Mouse (Mus musculus): ENCODE measurements around the gene Stradb. TPM values are rescaled to one million over a fixed set of nuclear protein-coding genes. Genes with fewer than 3 reads are reported as not detected.
A peak's percentile ranks its signal among the peaks of the same experiment; 100 is the strongest.
"Not testable (repeated sequence)": the region's sequence is repeated elsewhere in the genome, so short reads cannot be mapped to it uniquely, and the experiment has no call there.

The Stradb gene
- polyA plus RNA-seq, 1 experiment from 2014 or later, result 22.3 TPM

GRCm38 (mm10) chr1:58952997-58953396 lies 20.3 kb upstream of the Stradb start:
- Histone ChIP-seq H3K27me3 (ENCODE audit: insufficient read depth, low read length) (no peaks in the 10 kb centered on the region), H3K9ac (ENCODE audit: low read depth, low read length) (no peak overlapping the region), H3K4me2 (ENCODE audit: low read length) (no peak overlapping the region), H3K9me3 (replicated peaks; ENCODE audit: low read length) (no peaks in the 10 kb centered on the region), H3K36me3 (ENCODE audit: insufficient read depth, low read length) (no peaks in the 10 kb centered on the region), H3K27ac (0 out of 2 replicates have a peak overlapping the region, but pooled peaks have one; percentile 65), H3K4me3 (replicated peaks; ENCODE audit: low read depth, low read length) (no peak overlapping the region), H3K4me1 (replicated peaks; ENCODE audit: insufficient read depth, low read length) (peaks cover 19% of the 10 kb centered on the region)
- no peak for DNase-seq (ENCODE audit: low spot score)
- TF ChIP-seq CTCF (IDR thresholded peaks at IDR 0.05; ENCODE audit: low read depth), result no peak
- no peak for ATAC-seq (replicated peaks; ENCODE audit: low FRiP score, low read depth)
- 51% methylated on average over 4 of the region's 4 CpGs for WGBS

GRCm38 (mm10) chr1:58953686-58954434 lies 19.5 kb upstream of the Stradb start:
- H3K27me3 ChIP-seq (ENCODE audit: insufficient read depth, low read length), result no peaks in the 10 kb centered on the region
- H3K9me3 ChIP-seq (replicated peaks; ENCODE audit: low read length), result no peaks in the 10 kb centered on the region
- WGBS, result 85% methylated on average over 9 of the region's 9 CpGs
- no peak for TF ChIP-seq CTCF (IDR thresholded peaks at IDR 0.05; ENCODE audit: low read depth)
- ATAC-seq (replicated peaks; ENCODE audit: low FRiP score, low read depth) (no peak), DNase-seq (ENCODE audit: low spot score) (no peak)
- no peak overlapping the region for H3K9ac ChIP-seq (ENCODE audit: low read depth, low read length)
- H3K4me1 ChIP-seq (replicated peaks; ENCODE audit: insufficient read depth, low read length), result peaks cover 22% of the 10 kb centered on the region
- no peak overlapping the region for H3K27ac ChIP-seq
- H3K36me3 ChIP-seq (ENCODE audit: insufficient read depth, low read length), result no peaks in the 10 kb centered on the region
- H3K4me3 ChIP-seq (replicated peaks; ENCODE audit: low read depth, low read length), result no peak overlapping the region
- H3K4me2 ChIP-seq (ENCODE audit: low read length), result no peak overlapping the region

DNA sequence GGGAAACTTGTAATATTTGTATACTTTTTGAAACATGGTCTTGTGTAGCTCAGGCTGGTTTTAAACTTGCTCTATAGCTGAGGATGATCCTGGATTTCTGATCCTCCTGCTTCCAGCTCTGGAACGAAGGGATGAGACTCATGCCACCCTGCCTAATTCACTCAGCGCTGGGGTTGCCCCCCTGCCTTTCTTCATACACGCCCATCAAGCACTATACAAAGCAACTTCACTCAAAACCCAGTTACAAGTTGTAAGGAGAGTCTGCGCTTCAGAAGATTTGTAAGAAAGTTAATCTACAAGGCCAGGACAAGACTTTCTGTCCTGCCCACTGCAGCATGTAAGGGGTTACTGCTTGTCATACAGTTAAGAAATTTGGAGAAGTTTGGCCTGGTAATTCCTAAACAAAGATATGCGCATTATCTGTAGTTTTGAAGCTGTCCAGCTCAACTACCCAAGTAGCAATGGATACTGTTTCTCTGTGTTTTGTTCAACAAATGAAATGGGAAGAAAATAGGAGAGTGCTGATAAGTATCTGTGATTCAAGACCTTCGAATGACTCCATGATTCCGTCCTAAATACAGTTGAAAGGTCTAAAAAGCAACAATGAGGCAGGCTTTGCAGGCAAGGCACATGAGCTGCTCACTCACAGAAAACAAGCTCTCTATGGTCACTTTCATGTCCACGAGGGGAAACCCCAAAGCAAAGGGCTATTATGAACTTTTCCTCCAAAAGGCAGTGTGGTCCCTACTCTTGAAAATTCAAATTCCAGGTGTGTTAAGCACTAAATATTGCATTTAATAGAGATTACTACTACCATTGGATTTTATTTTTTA lies 18.5 kb upstream of the Stradb start:
- ATAC-seq (replicated peaks; ENCODE audit: low FRiP score, low read depth), result no peak
- Histone ChIP-seq H3K9ac (ENCODE audit: low read depth, low read length) (no peak overlapping the region), H3K27me3 (ENCODE audit: insufficient read depth, low read length) (no peaks in the 10 kb centered on the region), H3K4me1 (replicated peaks; ENCODE audit: insufficient read depth, low read length) (peaks cover 22% of the 10 kb centered on the region), H3K36me3 (ENCODE audit: insufficient read depth, low read length) (no peaks in the 10 kb centered on the region), H3K4me3 (replicated peaks; ENCODE audit: low read depth, low read length) (no peak overlapping the region), H3K9me3 (replicated peaks; ENCODE audit: low read length) (no peaks in the 10 kb centered on the region), H3K4me2 (ENCODE audit: low read length) (no peak overlapping the region), H3K27ac (no peak overlapping the region)
- WGBS, result 82% methylated on average over 8 of the region's 8 CpGs
- DNase-seq (ENCODE audit: low spot score), result no peak
- no peak for TF ChIP-seq CTCF (IDR thresholded peaks at IDR 0.05; ENCODE audit: low read depth)

- Histone ChIP-seq H3K4me2 (ENCODE audit: low read length) (no peak overlapping the region), H3K27me3 (ENCODE audit: insufficient read depth, low read length) (no peaks in the 10 kb centered on the region), H3K4me1 (replicated peaks; ENCODE audit: insufficient read depth, low read length) (peaks cover 22% of the 10 kb centered on the region), H3K27ac (no peak overlapping the region), H3K36me3 (ENCODE audit: insufficient read depth, low read length) (no peaks in the 10 kb centered on the region), H3K9me3 (replicated peaks; ENCODE audit: low read length) (no peaks in the 10 kb centered on the region), H3K4me3 (replicated peaks; ENCODE audit: low read depth, low read length) (no peak overlapping the region), H3K9ac (ENCODE audit: low read depth, low read length) (no peak overlapping the region)
- 85% methylated on average over 3 of the region's 3 CpGs for WGBS
- DNase-seq (ENCODE audit: low spot score) (no peak), ATAC-seq (replicated peaks; ENCODE audit: low FRiP score, low read depth) (no peak)
- TF ChIP-seq CTCF (IDR thresholded peaks at IDR 0.05; ENCODE audit: low read depth), result no peak
These were observed 17.6 kb upstream of the Stradb start for GRCm38 (mm10) chr1:58955716-58956115.

DNA sequence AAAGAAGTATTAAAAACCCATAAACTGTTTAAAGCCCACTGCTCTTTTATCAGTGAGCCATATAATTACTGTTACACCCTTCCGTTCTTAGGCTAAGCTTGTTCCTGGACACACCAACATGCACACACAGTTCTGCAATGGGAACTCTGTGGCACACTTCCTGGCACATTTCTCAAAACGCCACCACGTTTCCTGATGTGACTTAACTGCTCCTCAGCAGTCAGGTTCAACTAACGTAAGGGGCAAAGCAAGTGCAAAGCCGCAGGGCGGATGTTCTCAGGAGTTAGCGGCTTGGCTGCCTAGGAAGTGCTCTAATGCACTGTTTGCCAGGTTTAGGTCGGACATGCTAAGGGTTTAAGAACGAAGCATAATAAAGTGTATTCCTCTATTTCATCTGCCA lies 17.1 kb upstream of the Stradb start:
- H3K4me3 ChIP-seq (replicated peaks; ENCODE audit: low read depth, low read length), result no peak overlapping the region
- H3K36me3 ChIP-seq (ENCODE audit: insufficient read depth, low read length), result no peaks in the 10 kb centered on the region
- no peak overlapping the region for H3K4me2 ChIP-seq (ENCODE audit: low read length)
- peaks cover 22% of the 10 kb centered on the region for H3K4me1 ChIP-seq (replicated peaks; ENCODE audit: insufficient read depth, low read length)
- no peak for ATAC-seq (replicated peaks; ENCODE audit: low FRiP score, low read depth)
- no peak for TF ChIP-seq CTCF (IDR thresholded peaks at IDR 0.05; ENCODE audit: low read depth)
- no peaks in the 10 kb centered on the region for H3K9me3 ChIP-seq (replicated peaks; ENCODE audit: low read length)
- H3K27ac ChIP-seq, result no peak overlapping the region
- 56% methylated on average over 9 of the region's 9 CpGs for WGBS
- no peak overlapping the region for H3K9ac ChIP-seq (ENCODE audit: low read depth, low read length)
- peak; percentile 39 for DNase-seq (ENCODE audit: low spot score)
- H3K27me3 ChIP-seq (ENCODE audit: insufficient read depth, low read length), result no peaks in the 10 kb centered on the region

DNA sequence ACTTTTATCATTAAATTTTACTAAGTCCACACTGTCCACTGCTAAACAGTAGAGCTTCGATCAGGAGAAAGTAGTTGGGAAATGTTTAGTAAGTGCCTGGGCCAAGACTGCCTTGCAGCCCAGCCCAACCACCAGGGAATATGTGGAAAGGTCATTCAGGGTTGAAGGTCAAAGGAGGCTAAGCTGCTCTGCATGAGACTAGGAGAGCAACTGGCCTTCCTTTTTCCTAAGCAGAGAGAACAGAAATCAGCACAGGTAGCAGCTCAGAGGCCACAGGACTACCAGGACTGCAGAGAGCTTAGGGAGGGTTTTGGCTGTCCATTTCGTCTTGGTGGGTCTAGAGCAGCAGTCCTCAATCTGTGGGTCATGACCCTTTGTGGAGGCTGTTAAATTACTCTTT lies 15.4 kb upstream of the Stradb start:
- peaks cover 11% of the 10 kb centered on the region for H3K4me1 ChIP-seq (replicated peaks; ENCODE audit: insufficient read depth, low read length)
- DNase-seq (ENCODE audit: low spot score) (no peak), ATAC-seq (replicated peaks; ENCODE audit: low FRiP score, low read depth) (no peak)
- H3K27me3 ChIP-seq (ENCODE audit: insufficient read depth, low read length), result no peaks in the 10 kb centered on the region
- no peaks in the 10 kb centered on the region for H3K36me3 ChIP-seq (ENCODE audit: insufficient read depth, low read length)
- WGBS, result 35% methylated on average over 2 of the region's 2 CpGs
- H3K9ac ChIP-seq (ENCODE audit: low read depth, low read length), result no peak overlapping the region
- H3K9me3 ChIP-seq (replicated peaks; ENCODE audit: low read length), result no peaks in the 10 kb centered on the region
- no peak overlapping the region for H3K27ac ChIP-seq
- no peak for TF ChIP-seq CTCF (IDR thresholded peaks at IDR 0.05; ENCODE audit: low read depth)
- no peak overlapping the region for H3K4me3 ChIP-seq (replicated peaks; ENCODE audit: low read depth, low read length)
- no peak overlapping the region for H3K4me2 ChIP-seq (ENCODE audit: low read length)

- H3K4me1 ChIP-seq (replicated peaks; ENCODE audit: insufficient read depth, low read length), result peaks cover 11% of the 10 kb centered on the region; the same call in 1 of the 2 replicates
- 85% methylated on average over 16 of the region's 16 CpGs for WGBS
- ATAC-seq (replicated peaks; ENCODE audit: low FRiP score, low read depth); DNase-seq (ENCODE audit: low spot score); H3K9me3 ChIP-seq (replicated peaks; ENCODE audit: low read length); H3K27ac ChIP-seq; H3K4me3 ChIP-seq (replicated peaks; ENCODE audit: low read depth, low read length); H3K36me3 ChIP-seq (ENCODE audit: insufficient read depth, low read length); H3K9ac ChIP-seq (ENCODE audit: low read depth, low read length); H3K4me2 ChIP-seq (ENCODE audit: low read length); H3K27me3 ChIP-seq (ENCODE audit: insufficient read depth, low read length): not testable (repeated sequence)
These were observed 14.4 kb upstream of the Stradb start for GRCm38 (mm10) chr1:58958789-58959526.
